Mouse (Mus musculus) erythroblast, embryonic 14.5 days (primary cell): ENCODE measurements around the gene Dnm3.

Source experiments
- GATA1 ChIP-seq: IDR thresholded peaks from 2 replicates; pipeline ENCODE4 v1.6.1; 2012; ENCODE audit warnings: low read length, inconsistent platforms, mixed read lengths
- TAL1 ChIP-seq: IDR thresholded peaks from 3 replicates; pipeline ENCODE4 v1.6.1; 2012; ENCODE audit warnings: low read length, inconsistent platforms, mixed read lengths

- TF ChIP-seq TAL1 (no peak), GATA1 (no peak)
These were observed 262.1 kb downstream of the Dnm3 start for GRCm38 (mm10) chr1:162215743-162216142.
